Mouse (Mus musculus): Measurements from ENCODE around the gene Olfr206.
"Not testable (repeated sequence)": the region's sequence is repeated elsewhere in the genome, so short reads cannot be mapped to it uniquely, and the experiment has no call there.

Gene Olfr206

DNA sequence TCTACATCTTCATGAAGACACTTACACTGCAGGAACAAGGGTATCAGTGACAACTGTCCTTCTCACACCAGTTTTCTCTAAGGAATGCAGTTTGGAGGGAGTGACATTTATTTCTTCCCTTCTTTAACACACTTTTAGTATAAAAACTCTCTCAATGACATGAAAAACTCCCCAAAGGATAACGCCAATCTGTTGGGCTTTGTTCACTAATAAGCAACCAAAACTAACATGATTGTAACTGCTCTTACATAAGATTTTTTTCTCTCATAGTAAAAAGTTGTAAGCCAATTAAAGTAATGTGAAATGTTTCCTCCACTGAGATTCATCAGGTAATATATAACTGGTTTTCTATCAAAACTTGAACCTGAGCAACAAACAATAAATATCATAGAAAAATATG, at the start of gene Olfr206:
Olfr206 (minus strand) TSS at position 101 of the 400 bp plus-strand sequence.
- no peak for DNase-seq (ENCODE audit: low read depth)

DNA sequence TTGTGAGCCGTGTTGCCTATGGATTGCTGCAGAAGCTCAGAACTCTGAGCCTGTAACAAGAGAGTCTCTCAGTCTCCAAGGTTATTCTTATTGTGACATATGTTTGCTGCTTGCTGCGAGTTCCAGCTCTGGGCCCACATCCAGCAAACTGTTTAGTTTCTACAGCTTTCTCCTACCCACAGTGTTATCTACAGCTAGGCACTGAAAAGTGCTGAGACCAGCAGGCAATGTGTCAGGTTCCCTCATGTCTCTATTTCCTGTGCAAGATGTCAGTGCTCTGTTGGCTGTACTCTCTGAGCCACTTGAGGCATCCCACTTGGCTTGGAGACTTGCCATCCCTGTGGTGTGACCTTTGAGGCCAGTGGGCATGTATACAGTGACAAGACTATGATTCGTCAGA, 44.3 kb upstream of the Olfr206 start:
- no peak for DNase-seq (ENCODE audit: low read depth)

DNA sequence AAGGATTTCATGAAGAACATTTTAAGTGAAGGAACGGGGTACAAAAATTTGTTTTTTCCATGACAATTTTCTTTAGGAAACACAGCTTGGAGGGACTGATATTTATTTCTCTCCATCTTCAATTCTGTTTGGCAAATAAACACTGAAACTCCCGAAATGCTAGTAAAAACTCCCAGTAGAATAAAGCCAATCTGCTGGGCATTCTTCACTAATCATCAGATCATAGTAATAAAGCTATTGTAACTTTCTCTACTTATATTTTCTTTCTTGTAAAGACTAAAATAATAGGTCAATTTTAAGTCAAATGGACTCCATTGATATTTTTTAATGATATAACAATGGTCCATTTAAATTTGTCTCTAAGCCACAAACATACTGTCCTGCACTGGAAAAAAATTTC, 14.8 kb upstream of the Olfr206 start, which contains the start of gene Olfr209:
Olfr209 (minus strand) TSS at position 101 of the 400 bp plus-strand sequence.
- no peak for DNase-seq (ENCODE audit: low read depth)

DNA sequence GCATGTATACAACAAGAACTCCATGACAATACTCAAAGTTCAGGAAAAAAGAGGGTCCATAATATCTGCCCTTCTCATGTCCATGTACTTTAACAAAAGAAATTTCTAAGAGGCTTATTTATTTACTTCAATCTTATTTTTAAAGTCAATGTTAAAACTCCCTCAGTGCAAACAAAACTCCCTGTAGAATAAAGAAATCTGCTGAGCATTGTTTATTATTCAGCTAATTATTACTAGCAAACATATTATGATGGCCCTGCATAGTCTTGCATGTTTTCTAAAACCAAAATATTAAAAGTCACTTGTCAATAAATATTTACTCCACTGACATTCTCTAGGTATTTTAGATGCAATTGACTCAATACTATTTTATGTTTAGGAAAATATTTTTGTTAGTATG, 18.0 kb downstream of the Olfr206 start, which contains the start of gene Olfr205:
Olfr205 (minus strand) TSS at position 101 of the 400 bp plus-strand sequence.
- DNase-seq (ENCODE audit: low read depth), result no peak

DNA sequence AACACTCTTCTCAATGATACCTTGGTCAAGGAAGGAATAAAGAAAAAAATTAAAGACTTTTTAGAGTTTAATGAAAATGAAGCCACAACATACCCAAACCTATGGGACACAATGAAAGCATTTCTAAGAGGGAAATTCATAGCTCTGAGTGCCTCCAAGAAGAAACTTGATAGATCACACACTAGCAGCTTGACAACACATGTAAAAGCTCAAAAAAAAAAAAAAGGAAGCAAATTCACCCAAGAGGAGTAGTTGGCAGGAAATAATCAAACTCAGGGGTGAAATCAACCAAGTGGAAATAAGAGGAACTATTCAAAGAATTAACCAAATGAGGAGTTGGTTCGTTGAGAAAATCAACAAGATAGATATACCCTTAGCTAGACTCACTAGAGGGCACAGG, 25.8 kb downstream of the Olfr206 start:
- DNase-seq (ENCODE audit: low read depth), result not testable (repeated sequence)

DNA sequence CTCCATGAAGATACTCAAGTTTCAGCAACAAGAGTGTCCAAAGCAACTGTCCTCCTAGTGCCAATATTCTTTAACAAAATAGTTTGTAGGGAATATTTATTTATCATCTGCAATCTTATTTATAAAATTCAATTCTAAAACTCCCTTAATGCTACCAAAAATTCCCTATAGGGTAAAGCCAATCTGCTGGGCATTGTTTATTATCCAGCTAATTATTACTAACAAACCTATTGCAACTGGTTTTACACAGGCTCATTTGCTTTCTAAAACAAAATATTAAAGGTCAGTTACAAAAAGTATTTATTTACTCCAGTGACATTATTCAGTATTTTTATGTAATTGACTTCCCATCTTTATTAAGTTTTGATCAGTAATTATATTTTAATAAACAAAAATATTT, 30.9 kb downstream of the Olfr206 start, which contains the start of gene Olfr204:
Olfr204 (minus strand) TSS at position 101 of the 400 bp plus-strand sequence.
- DNase-seq (ENCODE audit: low read depth), result no peak

DNA sequence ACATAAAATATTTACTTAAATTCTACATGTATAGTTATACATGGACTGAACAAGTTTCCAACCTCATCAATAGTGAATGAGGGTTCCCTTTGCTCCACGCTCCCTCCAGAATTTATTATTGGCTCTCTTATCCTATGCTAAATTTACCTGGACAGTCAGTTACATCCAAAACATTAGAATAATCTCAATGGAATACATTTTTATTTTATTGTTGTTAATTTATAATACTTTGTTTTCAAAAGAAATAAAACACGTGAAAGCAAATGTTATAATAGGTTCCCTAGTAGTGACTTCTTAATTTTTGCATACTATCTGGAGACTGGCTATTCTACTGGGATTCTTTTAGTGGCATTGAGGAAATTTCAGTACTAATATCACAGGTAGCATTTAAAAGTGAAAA, 50.5 kb downstream of the Olfr206 start, which contains the start of gene Olfr203:
Olfr203 (plus strand) TSS at position 301 of the 400 bp plus-strand sequence.
- DNase-seq (ENCODE audit: low read depth), result no peak

All from naive thymus-derived CD4-positive, alpha-beta T cell, adult 2 months (primary cell).